Mouse (Mus musculus) layer of hippocampus, adult 9-10 months (tissue): ENCODE measurements at regions not wholly inside any gene's neighbourhood (a gene's known extent, or its start where the extent isn't known, plus 50 kb on each side); places are given as distances from the start of the nearest gene placed in this dataset.

Experiments
- DNase-seq: peaks from one replicate; pipeline ENCODE4 v3.0.0; 2022; ENCODE audit warnings: low spot score

GRCm38 (mm10) chr1:121620262-121620661, 52.5 kb upstream of the Ddx18 start:
- DNase-seq, result no peak

GRCm38 (mm10) chr1:121618550-121618949, 50.8 kb upstream of the Ddx18 start:
- DNase-seq, result no peak
